Mouse (Mus musculus): Measurements from ENCODE around the gene Ctcf.
A peak's percentile ranks its signal among the peaks of the same experiment; 100 is the strongest.
"Not testable (repeated sequence)": the region's sequence is repeated elsewhere in the genome, so short reads cannot be mapped to it uniquely, and the experiment has no call there.

The Ctcf gene

GRCm38 (mm10) chr8:105636018-105636962 lies at the start of gene Ctcf:
Gene Ctcf, plus strand, starts transcription at chr8:105636568.
- peak; percentile 96 for DNase-seq (ENCODE audit: low read depth)

DNA sequence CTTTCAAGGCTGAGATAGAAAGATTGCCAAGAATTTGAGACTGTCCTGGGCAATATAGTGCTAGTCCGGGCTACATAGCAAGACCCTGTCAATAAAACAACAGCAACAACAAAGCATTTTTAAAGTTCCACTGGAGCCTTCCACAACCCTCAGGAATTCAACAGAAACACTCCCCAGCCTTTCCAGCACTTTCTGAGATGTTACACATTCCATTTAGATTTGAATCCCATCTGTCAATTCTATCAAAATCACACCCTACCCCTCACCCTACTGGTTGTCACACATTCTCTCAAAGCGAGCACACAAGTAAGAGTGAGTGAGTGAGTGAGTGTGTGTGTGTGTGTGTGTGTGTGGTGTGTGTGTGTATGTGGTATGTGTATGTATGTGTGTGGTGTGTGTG lies 43.9 kb upstream of the Ctcf start:
- peak; percentile 60 for DNase-seq (ENCODE audit: low read depth)

GRCm38 (mm10) chr8:105593859-105594258 lies 42.5 kb upstream of the Ctcf start:
- peak; percentile 94 for DNase-seq (ENCODE audit: low read depth)

GRCm38 (mm10) chr8:105594451-105595242 lies 41.7 kb upstream of the Ctcf start:
- DNase-seq (ENCODE audit: low read depth), result no peak

DNA sequence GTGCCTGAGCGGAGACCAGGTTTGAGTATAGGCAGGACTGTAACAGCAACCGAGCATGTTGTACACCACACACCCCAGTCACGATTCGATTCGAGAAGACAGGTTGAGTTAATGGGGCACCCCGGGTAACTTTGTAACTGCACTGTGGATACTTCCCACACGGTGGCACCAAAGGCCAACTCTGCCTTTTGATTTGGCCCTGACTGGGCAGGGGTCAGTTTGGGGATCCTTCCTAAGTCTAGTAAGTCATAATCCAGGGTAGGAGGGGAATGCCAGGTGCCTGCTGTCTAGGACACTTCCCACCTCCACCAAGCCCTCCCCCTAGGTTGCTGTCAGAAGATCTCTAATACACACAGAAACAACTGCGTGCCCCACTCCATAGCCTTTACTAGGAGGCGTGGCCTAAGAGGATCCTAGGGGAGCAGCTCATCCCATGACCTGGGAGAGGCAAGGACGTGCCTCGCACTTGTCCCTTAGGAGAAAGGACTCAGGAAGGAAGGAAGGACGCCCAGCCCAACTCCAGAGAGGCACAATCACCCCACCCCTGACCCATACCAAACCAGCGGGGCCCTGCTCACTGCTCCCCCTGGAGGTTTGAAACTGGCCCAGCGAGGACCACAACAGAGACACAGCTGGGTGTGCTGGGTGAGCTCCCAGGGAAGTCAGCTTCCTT lies 39.9 kb upstream of the Ctcf start:
- peak; percentile 75 for DNase-seq (ENCODE audit: low read depth)

DNA sequence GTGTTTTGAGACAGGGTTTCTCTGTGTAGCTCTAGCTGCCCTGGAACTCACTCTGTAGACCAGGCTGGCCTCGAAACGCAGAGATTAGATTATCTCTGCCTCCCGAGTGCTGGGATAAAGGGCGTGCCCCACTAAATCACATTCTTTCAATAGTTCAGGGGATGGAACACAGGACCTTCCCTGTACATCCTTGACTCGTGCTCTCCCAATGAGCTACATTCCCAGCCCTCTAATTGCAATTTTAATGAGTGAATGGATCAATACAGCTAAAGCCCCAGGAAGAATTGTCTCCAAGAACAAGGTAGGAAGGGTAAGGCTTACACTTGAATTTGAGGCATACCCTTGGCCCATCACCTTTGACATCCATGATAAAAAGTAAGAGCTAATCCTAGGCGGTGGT lies 37.6 kb upstream of the Ctcf start:
- no peak for DNase-seq (ENCODE audit: low read depth)

- DNase-seq (ENCODE audit: low read depth), result peak; percentile 71
Observed at GRCm38 (mm10) chr8:105601301-105601700, 35.1 kb upstream of the Ctcf start.

- not testable (repeated sequence) for DNase-seq (ENCODE audit: low read depth)
Observed at GRCm38 (mm10) chr8:105602540-105602939, 33.8 kb upstream of the Ctcf start.

GRCm38 (mm10) chr8:105604804-105605381 lies 31.5 kb upstream of the Ctcf start, which contains the start of gene Ripor1:
Gene Ripor1, plus strand, starts transcription at chr8:105605255.
- peak; percentile 85 for DNase-seq (ENCODE audit: low read depth)

GRCm38 (mm10) chr8:105605491-105606188 lies 30.7 kb upstream of the Ctcf start:
- peak; percentile 58 for DNase-seq (ENCODE audit: low read depth)

- DNase-seq (ENCODE audit: low read depth), result peak; percentile 79
Observed at GRCm38 (mm10) chr8:105606189-105607023, 30.0 kb upstream of the Ctcf start.

- DNase-seq (ENCODE audit: low read depth), result no peak
Observed at GRCm38 (mm10) chr8:105607062-105607461, 29.3 kb upstream of the Ctcf start.

DNA sequence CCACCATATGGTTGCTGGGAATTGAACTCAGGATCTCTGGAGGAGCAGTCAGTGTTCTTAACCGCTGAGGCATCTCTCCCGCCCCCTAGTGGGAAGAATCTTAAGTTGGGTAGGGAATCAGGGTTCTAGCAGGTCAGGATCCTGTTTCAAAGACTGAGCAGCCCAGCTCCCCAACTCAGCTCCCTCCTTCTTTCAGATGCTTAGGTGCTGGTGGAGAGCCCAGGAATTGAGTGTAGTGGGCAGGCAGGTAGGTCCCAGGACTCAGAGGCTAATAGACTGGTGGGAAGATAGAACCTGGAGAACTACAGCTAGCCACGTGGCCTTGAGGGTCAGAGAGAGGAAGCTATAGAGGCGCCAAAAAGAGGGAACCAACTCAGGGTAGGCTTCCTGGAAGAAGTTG lies 28.7 kb upstream of the Ctcf start:
- DNase-seq (ENCODE audit: low read depth), result peak; percentile 68

- DNase-seq (ENCODE audit: low read depth), result no peak
Observed at GRCm38 (mm10) chr8:105609355-105609754, 27.0 kb upstream of the Ctcf start.

GRCm38 (mm10) chr8:105609771-105610170 lies 26.6 kb upstream of the Ctcf start:
- DNase-seq (ENCODE audit: low read depth), result peak; percentile 25

- no peak for DNase-seq (ENCODE audit: low read depth)
Observed at GRCm38 (mm10) chr8:105611836-105612235, 24.5 kb upstream of the Ctcf start.

DNA sequence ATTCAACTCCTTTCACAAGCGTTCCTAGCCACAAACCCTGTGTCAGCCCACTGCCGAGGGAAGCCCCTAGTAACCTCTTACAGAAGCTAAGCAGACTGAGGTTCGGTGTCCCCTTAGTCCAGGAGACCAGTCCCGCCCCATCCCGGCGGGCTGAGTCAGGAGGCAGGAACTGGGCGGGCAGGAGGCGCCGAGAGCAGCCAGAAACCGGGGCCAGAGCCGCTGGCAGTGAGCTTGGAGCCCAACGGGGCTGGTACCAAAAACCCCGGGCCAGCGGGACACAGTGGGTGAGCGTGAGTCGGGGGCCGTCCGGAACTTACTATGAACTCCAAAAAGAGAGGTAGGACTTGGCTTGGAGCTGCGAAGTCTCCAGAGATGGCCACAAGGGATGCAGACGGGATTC lies 23.3 kb upstream of the Ctcf start:
- DNase-seq (ENCODE audit: low read depth), result peak; percentile 67

DNA sequence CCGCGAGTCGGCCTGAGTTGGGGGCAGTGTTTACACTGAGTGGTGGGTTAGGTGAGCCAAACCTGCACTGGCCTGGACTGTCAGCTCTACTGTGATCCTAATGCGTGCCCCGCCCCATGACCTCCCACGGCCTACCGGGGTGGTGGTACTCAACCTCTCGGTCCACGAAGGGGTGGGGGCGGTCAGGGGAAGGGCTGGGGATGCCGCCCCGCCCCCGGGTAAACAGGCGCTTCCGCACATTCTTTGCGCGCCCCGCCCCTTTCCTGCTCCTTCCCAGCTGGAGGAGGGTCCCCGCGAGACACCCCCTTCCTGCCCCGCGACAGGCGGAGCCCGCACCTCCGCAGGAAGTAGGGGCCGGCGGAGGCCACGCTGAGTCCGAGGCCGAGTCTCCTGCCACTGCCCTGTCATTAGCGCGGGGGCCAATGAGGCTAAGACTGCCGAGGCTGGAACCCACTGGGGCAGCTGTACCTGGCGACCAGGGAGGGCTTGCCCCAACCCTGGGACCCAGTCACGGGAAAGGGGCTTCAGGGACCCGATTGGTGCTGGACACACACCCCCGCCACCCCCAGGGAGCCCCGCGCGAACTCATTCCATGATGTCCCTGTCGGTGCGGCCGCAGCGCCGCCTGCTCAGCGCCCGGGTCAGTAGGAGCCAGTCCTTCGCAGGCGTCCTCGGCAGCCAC lies 22.4 kb upstream of the Ctcf start:
- DNase-seq (ENCODE audit: low read depth), result no peak

DNA sequence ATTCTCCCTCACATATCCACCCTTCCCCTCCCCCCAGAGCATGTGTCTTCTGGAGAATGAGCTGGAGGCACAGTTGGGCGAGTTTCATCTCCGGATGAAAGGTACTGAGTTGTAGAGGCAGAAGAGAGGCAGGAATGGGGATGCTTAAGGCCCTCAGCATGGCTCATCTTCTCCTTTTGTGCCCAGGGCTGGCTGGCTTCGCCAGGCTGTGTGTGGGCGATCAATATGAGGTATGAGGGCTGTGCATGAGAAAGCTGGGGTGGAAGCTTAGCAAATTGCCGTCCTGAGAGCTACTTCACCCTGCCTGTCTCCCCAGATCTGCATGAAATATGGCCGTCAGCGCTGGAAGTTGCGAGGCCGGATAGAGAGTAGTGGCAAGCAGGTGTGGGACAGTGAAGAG lies 20.4 kb upstream of the Ctcf start:
- DNase-seq (ENCODE audit: low read depth), result no peak
